Mouse (Mus musculus) heart, embryonic 16.5 days (tissue): ENCODE measurements at regions not wholly inside any gene's neighbourhood (a gene's known extent, or its start where the extent isn't known, plus 50 kb on each side); places are given as distances from the start of the nearest gene placed in this dataset.

Experiments used
- ATAC-seq: fragments of 200-750 bp; cut with Nextera tagmentation; replicated peaks from 2 replicates; pipeline ENCODE4 v1.8.0; 2017; ENCODE audit warnings: moderate number of reproducible peaks; ENCODE audit not compliant: insufficient read depth, low FRiP score; ENCODE audit errors: extremely low read depth
- H3K27ac ChIP-seq: fragments of 300-500 bp; sonication (generic); 2 replicates; pipeline ENCODE4 v1.5.1; 2014; ENCODE audit warnings: mild to moderate bottlenecking, low read length, control low read depth, moderate library complexity
- H3K27me3 ChIP-seq: fragments of 300-500 bp; sonication (generic); 2 replicates; pipeline ENCODE4 v1.6.1; 2014; ENCODE audit warnings: low read length, mixed read lengths; ENCODE audit not compliant: control insufficient read depth, insufficient read depth
- H3K36me3 ChIP-seq: fragments of 300-500 bp; sonication (generic); 2 replicates; pipeline ENCODE4 v1.6.1; 2014; ENCODE audit not compliant: control insufficient read depth, insufficient read depth
- H3K4me1 ChIP-seq: fragments of 300-500 bp; sonication (generic); 2 replicates; pipeline ENCODE4 v1.6.1; 2014; ENCODE audit warnings: low read length, mixed read lengths; ENCODE audit not compliant: control insufficient read depth, insufficient read depth
- H3K4me2 ChIP-seq: fragments of 300-500 bp; sonication (generic); 2 replicates; pipeline ENCODE4 v1.6.1; 2014; ENCODE audit warnings: low read depth, mild to moderate bottlenecking, control low read depth, low read length
- H3K4me3 ChIP-seq: fragments of 300-500 bp; sonication (generic); 2 replicates; pipeline ENCODE4 v1.5.1; 2014; ENCODE audit warnings: mild to moderate bottlenecking, control low read depth, low read length
- H3K9ac ChIP-seq: fragments of 300-500 bp; sonication (generic); 2 replicates; pipeline ENCODE4 v1.6.1; 2014; ENCODE audit warnings: low read length, control low read depth
- H3K9me3 ChIP-seq: fragments of 300-500 bp; sonication (generic); replicated peaks from 2 replicates; pipeline ENCODE4 v1.6.1; 2016; ENCODE audit warnings: low read length; ENCODE audit not compliant: control insufficient read depth
- WGBS: fragments of 180-500 bp; shearing (Covaris S2); extraction: QIAGEN DNeasy Blood & Tissue Kit; methylation state at CpG from one replicate; pipeline ENCODE4 v1.1.7; 2014; 5-methylcytosine and 5-hydroxymethylcytosine counted together

- H3K4me2 ChIP-seq = no peak overlapping the region
- no peaks in the 10 kb centered on the region for H3K36me3 ChIP-seq
- no peaks in the 10 kb centered on the region for H3K9me3 ChIP-seq
- WGBS = 57% methylated on average over 10 of the region's 10 CpGs
- ATAC-seq = no peak
- H3K4me1 ChIP-seq = no peaks in the 10 kb centered on the region
- H3K27me3 ChIP-seq = no peaks in the 10 kb centered on the region
- no peak overlapping the region for H3K4me3 ChIP-seq
- H3K27ac ChIP-seq = no peak overlapping the region
- H3K9ac ChIP-seq = no peak overlapping the region
Measured at GRCm38 (mm10) chr9:91609457-91610166, 244.0 kb upstream of the Zic1 start.

GRCm38 (mm10) chr9:91601740-91602139 lies 236.1 kb upstream of the Zic1 start:
- no peaks in the 10 kb centered on the region for H3K9me3 ChIP-seq
- no peak overlapping the region for H3K4me3 ChIP-seq
- no peak overlapping the region for H3K27ac ChIP-seq
- no peak overlapping the region for H3K9ac ChIP-seq
- no peaks in the 10 kb centered on the region for H3K4me1 ChIP-seq
- no peak overlapping the region for H3K4me2 ChIP-seq
- ATAC-seq = no peak
- H3K27me3 ChIP-seq = no peaks in the 10 kb centered on the region
- 66% methylated on average over 6 of the region's 6 CpGs for WGBS
- no peaks in the 10 kb centered on the region for H3K36me3 ChIP-seq

DNA sequence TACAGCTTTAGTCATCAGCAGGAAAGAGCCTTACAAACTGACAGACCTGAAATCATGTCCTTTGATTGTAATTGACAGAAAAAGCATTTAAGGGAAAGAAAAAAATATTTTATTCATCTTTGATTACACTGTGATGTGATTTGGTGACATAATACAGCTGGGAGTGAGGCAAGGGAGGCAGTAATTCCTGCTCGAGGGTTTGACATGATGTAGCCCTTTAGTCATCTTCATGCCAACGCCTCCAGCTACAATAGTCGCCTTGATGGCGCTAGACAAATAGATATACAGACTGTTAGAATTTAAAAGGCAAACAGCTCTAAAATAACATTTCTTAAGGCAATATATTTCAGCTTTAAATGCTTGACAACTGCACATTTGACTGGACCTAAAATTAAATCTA lies 226.3 kb upstream of the Zic1 start:
- no peak overlapping the region for H3K9ac ChIP-seq
- H3K27me3 ChIP-seq = no peaks in the 10 kb centered on the region
- H3K9me3 ChIP-seq = no peaks in the 10 kb centered on the region
- 59% methylated on average over 4 of the region's 4 CpGs for WGBS
- no peaks in the 10 kb centered on the region for H3K4me1 ChIP-seq
- H3K27ac ChIP-seq = no peak overlapping the region
- ATAC-seq = no peak
- no peak overlapping the region for H3K4me3 ChIP-seq
- H3K36me3 ChIP-seq = no peaks in the 10 kb centered on the region
- H3K4me2 ChIP-seq = no peak overlapping the region

DNA sequence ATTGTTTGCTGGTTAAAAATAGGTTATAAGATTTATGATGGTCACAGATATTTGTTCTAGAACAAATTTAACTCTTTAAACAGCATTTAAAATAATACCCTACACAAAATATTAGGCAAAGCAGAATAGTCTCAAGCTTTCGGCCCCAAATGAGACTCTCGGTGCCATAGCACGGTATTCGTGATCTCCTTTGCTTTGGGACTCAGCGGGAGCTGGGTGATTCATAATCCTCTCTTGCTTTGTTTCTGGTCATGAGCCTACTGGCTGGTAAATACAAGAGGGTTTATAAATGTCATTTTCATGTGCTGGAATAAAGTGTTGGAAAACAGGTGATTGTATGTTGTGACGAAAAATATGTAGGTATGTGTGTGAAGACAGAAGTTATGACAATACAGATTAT lies 223.1 kb upstream of the Zic1 start:
- Histone ChIP-seq H3K4me3 (no peak overlapping the region), H3K9me3 (no peaks in the 10 kb centered on the region), H3K4me1 (no peaks in the 10 kb centered on the region), H3K9ac (no peak overlapping the region), H3K27me3 (no peaks in the 10 kb centered on the region), H3K36me3 (no peaks in the 10 kb centered on the region), H3K4me2 (no peak overlapping the region), H3K27ac (no peak overlapping the region)
- no peak for ATAC-seq
- 80% methylated on average over 6 of the region's 6 CpGs for WGBS

DNA sequence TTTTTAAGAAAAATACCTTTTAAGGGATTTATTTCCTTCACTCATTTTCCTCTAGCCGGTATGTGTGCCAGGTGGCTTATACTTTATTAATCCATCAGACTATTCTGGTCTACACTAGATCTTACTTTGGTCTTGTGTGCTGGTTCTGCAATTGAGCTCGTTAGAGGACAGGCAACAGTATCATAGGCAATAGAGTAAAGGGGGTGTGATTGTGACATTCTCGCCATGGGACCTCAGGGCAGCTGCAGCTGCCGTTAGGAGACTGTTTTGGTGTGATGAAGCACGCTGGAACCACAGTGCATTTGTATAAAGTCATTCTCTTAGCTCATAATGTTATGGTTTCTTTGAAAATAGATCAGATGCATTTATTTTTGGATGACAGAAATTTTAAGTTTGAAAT lies 222.3 kb upstream of the Zic1 start:
- Histone ChIP-seq H3K4me1 (no peaks in the 10 kb centered on the region), H3K4me3 (no peak overlapping the region), H3K9ac (no peak overlapping the region), H3K9me3 (no peaks in the 10 kb centered on the region), H3K27ac (no peak overlapping the region), H3K4me2 (no peak overlapping the region), H3K27me3 (no peaks in the 10 kb centered on the region), H3K36me3 (no peaks in the 10 kb centered on the region)
- WGBS = 55% methylated on average over 5 of the region's 5 CpGs
- ATAC-seq = no peak

DNA sequence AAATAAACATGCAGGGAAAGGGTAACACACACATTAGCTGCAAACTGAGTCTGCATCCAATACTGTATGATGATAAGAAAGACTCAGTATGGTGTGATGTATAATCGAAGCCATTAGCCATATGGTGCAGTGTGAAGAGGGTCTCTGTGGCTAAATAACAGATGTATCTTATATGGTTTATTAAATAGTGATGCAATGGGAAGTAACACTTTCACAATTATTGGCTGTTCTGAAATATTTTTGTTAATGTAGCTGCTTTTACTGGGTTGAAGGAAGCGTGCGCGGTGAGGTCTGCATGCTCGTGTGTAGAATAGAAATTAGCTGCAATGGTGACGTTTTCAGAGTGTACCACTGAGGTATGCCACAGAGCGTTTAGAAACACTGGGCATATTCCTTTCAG lies 221.7 kb upstream of the Zic1 start:
- Histone ChIP-seq H3K27ac (no peak overlapping the region), H3K9ac (no peak overlapping the region), H3K9me3 (no peaks in the 10 kb centered on the region), H3K4me3 (no peak overlapping the region), H3K27me3 (no peaks in the 10 kb centered on the region), H3K4me2 (no peak overlapping the region), H3K36me3 (no peaks in the 10 kb centered on the region), H3K4me1 (no peaks in the 10 kb centered on the region)
- no peak for ATAC-seq
- WGBS = 83% methylated on average over 7 of the region's 7 CpGs

GRCm38 (mm10) chr9:91586635-91587034 lies 221.0 kb upstream of the Zic1 start:
- H3K36me3 ChIP-seq = no peaks in the 10 kb centered on the region
- no peaks in the 10 kb centered on the region for H3K4me1 ChIP-seq
- H3K9ac ChIP-seq = no peak overlapping the region
- H3K9me3 ChIP-seq = no peaks in the 10 kb centered on the region
- no peak overlapping the region for H3K27ac ChIP-seq
- ATAC-seq = no peak
- H3K4me3 ChIP-seq = no peak overlapping the region
- H3K4me2 ChIP-seq = no peak overlapping the region
- 68% methylated on average over 5 of the region's 5 CpGs for WGBS
- H3K27me3 ChIP-seq = no peaks in the 10 kb centered on the region

- no peak overlapping the region for H3K4me3 ChIP-seq
- H3K27ac ChIP-seq = no peak overlapping the region
- ATAC-seq = no peak
- H3K4me2 ChIP-seq = no peak overlapping the region
- no peaks in the 10 kb centered on the region for H3K9me3 ChIP-seq
- no peaks in the 10 kb centered on the region for H3K36me3 ChIP-seq
- no peaks in the 10 kb centered on the region for H3K27me3 ChIP-seq
- no peaks in the 10 kb centered on the region for H3K4me1 ChIP-seq
- H3K9ac ChIP-seq = no peak overlapping the region
Measured at GRCm38 (mm10) chr9:91574156-91574555, 208.5 kb upstream of the Zic1 start.

GRCm38 (mm10) chr9:91566006-91566641 lies 200.5 kb upstream of the Zic1 start:
- ATAC-seq = no peak
- no peak overlapping the region for H3K27ac ChIP-seq
- H3K4me1 ChIP-seq = no peaks in the 10 kb centered on the region
- H3K9me3 ChIP-seq = no peaks in the 10 kb centered on the region
- H3K4me3 ChIP-seq = no peak overlapping the region
- H3K9ac ChIP-seq = no peak overlapping the region
- WGBS = 78% methylated on average over 5 of the region's 5 CpGs
- no peak overlapping the region for H3K4me2 ChIP-seq
- H3K36me3 ChIP-seq = no peaks in the 10 kb centered on the region
- no peaks in the 10 kb centered on the region for H3K27me3 ChIP-seq
